Mouse (Mus musculus) MEL (cell line): ENCODE results near the gene Hfe2. TPM values are rescaled to one million over a fixed set of nuclear protein-coding genes. Genes with fewer than 3 reads are reported as not detected.

Experiments used
- DNase-seq: peaks from one replicate; pipeline ENCODE4 v3.0.0; 2011; ENCODE audit warnings: low read depth, low spot score
- H3K27ac ChIP-seq: 2 replicates; pipeline ENCODE4 v1.5.1; 2012; ENCODE audit warnings: low read depth, mild to moderate bottlenecking, control low read depth, low read length, moderate library complexity; ENCODE audit not compliant: control insufficient read depth
- H3K27me3 ChIP-seq, 2 experiments: fragments of 150-350 bp in 1 of 2; sonication (generic) in 1 of 2; 2 replicates each; pipeline ENCODE4 v1.6.1; 2012; ENCODE audit warnings: low read length in 2 of 2, mild to moderate bottlenecking in 2 of 2, improper control_type of control experiment in 1 of 2, moderate library complexity in 1 of 2; ENCODE audit not compliant: insufficient read depth in 2 of 2, control insufficient read depth in 1 of 2
- H3K36me3 ChIP-seq, 2 experiments: 2 replicates each; pipeline ENCODE4 v1.6.1; 2012 to 2014; ENCODE audit warnings: low read length in 2 of 2, improper control_type of control experiment in 1 of 2, inconsistent platforms in 1 of 2, mild to moderate bottlenecking in 1 of 2; ENCODE audit not compliant: insufficient read depth in 2 of 2, control insufficient read depth in 1 of 2
- H3K4me1 ChIP-seq, 2 experiments: fragments of 150-350 bp in 1 of 2; sonication (generic) in 1 of 2; 2 replicates each; pipeline ENCODE4 v1.6.1; 2012; ENCODE audit warnings: low read length in 2 of 2, improper control_type of control experiment in 1 of 2, mild to moderate bottlenecking in 1 of 2; ENCODE audit not compliant: insufficient read depth in 2 of 2, control insufficient read depth in 1 of 2
- H3K4me3 ChIP-seq, 2 experiments: fragments of 150-350 bp in 1 of 2; sonication (generic) in 1 of 2; 2 replicates each; pipeline ENCODE4 v1.5.1; 2012; ENCODE audit warnings: low read depth in 2 of 2, low read length in 2 of 2, mild to moderate bottlenecking in 2 of 2, moderate library complexity in 2 of 2, control low read depth in 1 of 2, improper control_type of control experiment in 1 of 2; ENCODE audit not compliant: control insufficient read depth in 1 of 2, insufficient read depth in 1 of 2
- H3K79me2 ChIP-seq: 2 replicates; pipeline ENCODE4 v1.6.1; 2012; ENCODE audit warnings: mild to moderate bottlenecking, low read length, moderate library complexity; ENCODE audit not compliant: control insufficient read depth, poor library complexity, insufficient read depth
- H3K9ac ChIP-seq: 2 replicates; pipeline ENCODE4 v1.6.1; 2012; ENCODE audit warnings: low read depth, mild to moderate bottlenecking, control low read depth, low read length, moderate library complexity; ENCODE audit not compliant: control insufficient read depth, poor library complexity, severe bottlenecking
- H3K9me3 ChIP-seq: fragments of 150-350 bp; sonication (generic); replicated peaks from 2 replicates; pipeline ENCODE4 v1.6.1; 2012; ENCODE audit warnings: mild to moderate bottlenecking, low read length, improper control_type of control experiment, moderate library complexity; ENCODE audit not compliant: insufficient read depth
- BHLHE40 ChIP-seq: IDR thresholded peaks from 2 replicates; pipeline ENCODE4 v1.6.1; 2012; ENCODE audit warnings: low read depth, mild to moderate bottlenecking, inconsistent platforms, low read length, improper control_type of control experiment, borderline replicate concordance
- CHD1 ChIP-seq: IDR thresholded peaks from 2 replicates; pipeline ENCODE4 v1.6.1; 2012; ENCODE audit warnings: low read depth, mild to moderate bottlenecking, inconsistent platforms, low read length, improper control_type of control experiment
- CHD2 ChIP-seq: IDR thresholded peaks from 2 replicates; pipeline ENCODE4 v1.6.1; 2011; ENCODE audit warnings: low read length, improper control_type of control experiment
- CTCF ChIP-seq, 3 experiments: IDR thresholded peaks in 2 of 3; conservative IDR thresholded peaks in 1 of 3; 2 replicates each; pipeline ENCODE4 v1.5.1; 2011 to 2012; ENCODE audit warnings: low read length in 3 of 3, low read depth in 2 of 3, mild to moderate bottlenecking in 2 of 3, improper control_type of control experiment in 1 of 3, inconsistent platforms in 1 of 3, mixed read lengths in 1 of 3, moderate library complexity in 1 of 3; ENCODE audit not compliant: control insufficient read depth in 1 of 3, insufficient read depth in 1 of 3, poor library complexity in 1 of 3, severe bottlenecking in 1 of 3
- ELF1 ChIP-seq: IDR thresholded peaks from 2 replicates; pipeline ENCODE4 v1.6.1; 2014; ENCODE audit warnings: low read depth, mild to moderate bottlenecking, inconsistent platforms, low read length, improper control_type of control experiment, moderate library complexity
- EP300 ChIP-seq, 2 experiments: IDR thresholded peaks; 2 replicates each; pipeline ENCODE4 v1.6.1; 2011; ENCODE audit warnings: improper control_type of control experiment in 2 of 2, low read length in 2 of 2, low read depth in 1 of 2, mild to moderate bottlenecking in 1 of 2
- GABPA ChIP-seq: IDR thresholded peaks from 2 replicates; pipeline ENCODE4 v1.6.1; 2012; ENCODE audit warnings: low read depth, mild to moderate bottlenecking, inconsistent platforms, low read length, improper control_type of control experiment, moderate library complexity
- HCFC1 ChIP-seq: IDR thresholded peaks from 2 replicates; pipeline ENCODE4 v1.6.1; 2012; ENCODE audit warnings: low read depth, mild to moderate bottlenecking, inconsistent platforms, low read length, improper control_type of control experiment, moderate library complexity
- MAZ ChIP-seq: IDR thresholded peaks from 2 replicates; pipeline ENCODE4 v1.6.1; 2012; ENCODE audit warnings: low read depth, mild to moderate bottlenecking, inconsistent platforms, low read length, improper control_type of control experiment
- MYC ChIP-seq: IDR thresholded peaks from 2 replicates; pipeline ENCODE4 v1.6.1; 2011; ENCODE audit warnings: low read depth, mild to moderate bottlenecking, low read length, improper control_type of control experiment, moderate library complexity
- NRF1 ChIP-seq: IDR thresholded peaks from 2 replicates; pipeline ENCODE4 v1.6.1; 2014; ENCODE audit warnings: low read depth, mild to moderate bottlenecking, inconsistent platforms, low read length, improper control_type of control experiment, moderate library complexity; ENCODE audit not compliant: poor library complexity, insufficient read depth, severe bottlenecking
- POLR2A ChIP-seq, 2 experiments: IDR thresholded peaks; 2 replicates each; pipeline ENCODE4 v1.6.1; 2011 to 2012; ENCODE audit warnings: low read length in 2 of 2, mild to moderate bottlenecking in 2 of 2, control low read depth in 1 of 2, improper control_type of control experiment in 1 of 2, low read depth in 1 of 2, moderate library complexity in 1 of 2; ENCODE audit not compliant: control insufficient read depth in 1 of 2, insufficient read depth in 1 of 2, poor library complexity in 1 of 2
- POLR2AphosphoS5 ChIP-seq: IDR thresholded peaks from 2 replicates; pipeline ENCODE4 v1.6.1; 2012; ENCODE audit warnings: low read depth, borderline replicate concordance, mild to moderate bottlenecking, inconsistent platforms, low read length, moderate library complexity, mixed read lengths
- RCOR1 ChIP-seq: IDR thresholded peaks from 2 replicates; pipeline ENCODE4 v1.6.1; 2012; ENCODE audit warnings: low read depth, mild to moderate bottlenecking, inconsistent platforms, low read length, improper control_type of control experiment
- SMC3 ChIP-seq: IDR thresholded peaks from 2 replicates; pipeline ENCODE4 v1.6.1; 2011; ENCODE audit warnings: low read depth, low read length, improper control_type of control experiment
- UBTF ChIP-seq: IDR thresholded peaks from 2 replicates; pipeline ENCODE4 v1.6.1; 2012; ENCODE audit warnings: low read depth, mild to moderate bottlenecking, inconsistent platforms, low read length, improper control_type of control experiment, moderate library complexity, borderline replicate concordance; ENCODE audit not compliant: insufficient read depth
- USF1 ChIP-seq: IDR thresholded peaks from 2 replicates; pipeline ENCODE4 v1.6.1; 2014; ENCODE audit warnings: low read depth, mild to moderate bottlenecking, inconsistent platforms, low read length, improper control_type of control experiment, moderate library complexity
- ZNF384 ChIP-seq: IDR thresholded peaks from 2 replicates; pipeline ENCODE4 v1.6.1; 2012; ENCODE audit warnings: low read depth, mild to moderate bottlenecking, inconsistent platforms, low read length, improper control_type of control experiment
- polyA plus RNA-seq, 2 experiments: library from polyadenylated mRNA; stranded (reverse) in 1 of 2; unstranded in 1 of 2; fragments of >175 nt in 1 of 2; fragments of >200 nt in 1 of 2; gene quantifications; 2 replicates each; pipeline versions ENCODE4 v1.2.1 to v1.2.4; 2012; ENCODE audit warnings: low replicate concordance in 2 of 2, low read depth in 1 of 2; ENCODE audit not compliant: insufficient read length in 2 of 2, insufficient read depth in 1 of 2, missing spikeins in 1 of 2
- total RNA-seq: library from RNA; depleted of rRNA; stranded (reverse); fragments of 300-350 nt; gene quantifications from 2 replicates; pipeline ENCODE4 v1.2.3, GENCODE M21; 2012

Gene Hfe2
- total and polyA plus RNA-seq, 3 experiments = not detected

GRCm38 (mm10) chr3:96502181-96503082 is 22.5 kb upstream of the Hfe2 start:
- DNase-seq = peak; percentile 82
- peak overlapping the region; percentile 41 for H3K27ac ChIP-seq
- H3K79me2 ChIP-seq = no peaks in the 10 kb centered on the region; the same call in 1 of the 2 replicates
- no peaks in the 10 kb centered on the region for H3K27me3 ChIP-seq
- peak overlapping the region; percentile 60 for H3K9ac ChIP-seq
- TF ChIP-seq ZNF384 (no peak), SMC3 (no peak), CHD2 (no peak), NRF1 (no peak), POLR2A (IDR thresholded peaks at IDR 0.05; ENCODE audit: control insufficient read depth in 1 of 2, insufficient read depth in 1 of 2, low read depth in 1 of 2, low read length in 2 of 2, poor library complexity in 1 of 2) (no peak), GABPA (no peak), HCFC1 (no peak), ELF1 (no peak), MAZ (no peak), USF1 (no peak), BHLHE40 (no peak)
- TF ChIP-seq, all 39 proteins: peak for 0
- Histone ChIP-seq H3K4me1 (peaks cover 0 to 12% of the 10 kb centered on the region in 2 experiments; a peak in 2 of 4 replicates), H3K4me3 (peak overlapping the region; percentile 64 to 75), H3K9me3 (no peaks in the 10 kb centered on the region), H3K36me3 (peaks cover 0 to 13% of the 10 kb centered on the region in 2 experiments; a peak in 2 of 4 replicates)

GRCm38 (mm10) chr3:96503083-96503450 is 21.9 kb upstream of the Hfe2 start:
- no peaks in the 10 kb centered on the region for H3K27me3 ChIP-seq
- no peak for TF ChIP-seq CHD1
- peak in 1 of 3 experiments; percentile 94; a peak in 2 of 6 replicates for TF ChIP-seq CTCF (IDR thresholded peaks at IDR 0.05 in 2 of 3, conservative IDR thresholded peaks at IDR 0.05 in 1 of 3; ENCODE audit: control insufficient read depth in 1 of 3, insufficient read depth in 1 of 3, low read depth in 2 of 3, low read length in 3 of 3, poor library complexity in 1 of 3, severe bottlenecking in 1 of 3)
- H3K9me3 ChIP-seq = no peaks in the 10 kb centered on the region
- H3K4me1 ChIP-seq = peaks cover 0 to 12% of the 10 kb centered on the region in 2 experiments; a peak in 2 of 4 replicates
- peak overlapping the region; percentile 60 for H3K9ac ChIP-seq
- peak overlapping the region; percentile 64 to 75 for H3K4me3 ChIP-seq
- no peaks in the 10 kb centered on the region; the same call in 1 of the 2 replicates for H3K79me2 ChIP-seq
- peaks cover 0 to 11% of the 10 kb centered on the region in 2 experiments; a peak in 2 of 4 replicates for H3K36me3 ChIP-seq
- peak overlapping the region; percentile 23; the same call in 1 of the 2 replicates for H3K27ac ChIP-seq
- peak; percentile 97 for DNase-seq

GRCm38 (mm10) chr3:96503946-96504345 is 21.0 kb upstream of the Hfe2 start:
- H3K4me1 ChIP-seq = peaks cover 0 to 6% of the 10 kb centered on the region in 2 experiments; a peak in 1 of 4 replicates
- DNase-seq = no peak
- no peaks in the 10 kb centered on the region for H3K27me3 ChIP-seq
- peaks cover 0 to 7% of the 10 kb centered on the region in 2 experiments; a peak in 2 of 4 replicates for H3K36me3 ChIP-seq
- H3K27ac ChIP-seq = no peak overlapping the region
- no peaks in the 10 kb centered on the region; the same call in 1 of the 2 replicates for H3K79me2 ChIP-seq
- H3K9ac ChIP-seq = no peak overlapping the region
- H3K4me3 ChIP-seq = no peak overlapping the region
- no peaks in the 10 kb centered on the region for H3K9me3 ChIP-seq
- TF ChIP-seq RCOR1 (no peak), EP300 (IDR thresholded peaks at IDR 0.05; ENCODE audit: low read depth in 1 of 2, low read length in 2 of 2) (no peak), MYC (no peak), SMC3 (no peak), UBTF (no peak), POLR2AphosphoS5 (no peak), ELF1 (no peak)
